Comparison of ENCODE assay signal across 20 mouse cellular contexts in genomic region chr11:88030836-88031235, GRCm38 (mm10). TPM values are rescaled to one million over a fixed set of nuclear protein-coding genes. Genes with fewer than 3 reads are reported as not detected.
DNase-seq lines count a peak whose midpoint lies in the region; TF ChIP-seq lines count a peak whose summit lies in the region.
"Had no signal": no experiment of that assay in that cellular context is flagged by ENCODE, and none has a peak within 500 bp of the region (broad histone marks: within the 10 kb centered on the region; RNA-seq: fewer than 3 reads in every experiment).

No protein-coding gene starts in this region.

- no peaks in the 10 kb centered on the region for H3K36me3 ChIP-seq in kidney, adult 2 months (ENCODE audit: control insufficient read depth, insufficient read depth, low read length)
- no peaks in the 10 kb centered on the region for H3K36me3 ChIP-seq in E14TG2a.4 (ENCODE audit: insufficient read depth, low read length)
- H3K36me3 ChIP-seq: forebrain, embryonic 12.5 days had no signal

- no peak for TF ChIP-seq CTCF in gastrocnemius, adult 2 months (IDR thresholded peaks at IDR 0.05)
- no peak for TF ChIP-seq CTCF in kidney, adult 2 months (conservative IDR thresholded peaks at IDR 0.05; ENCODE audit: insufficient read depth, insufficient read length, low read depth, low read length)
- no peak for TF ChIP-seq CTCF in E14TG2a.4 (conservative IDR thresholded peaks at IDR 0.05; ENCODE audit: low read length)

- 0 out of 2 replicates have a peak overlapping the region, but pooled peaks have one; percentile 17 for H3K27ac ChIP-seq in gastrocnemius, adult 2 months
- H3K27ac ChIP-seq in kidney, adult 2 months (ENCODE audit: insufficient read depth, low read depth, low read length) = peak overlapping the region; percentile 70
- H3K27ac ChIP-seq: forebrain, embryonic 12.5 days; hindbrain, embryonic 14.5 days; macrophage had no signal

- no peak for DNase-seq in gastrocnemius, adult 2 months
- no peak for DNase-seq in gastrocnemius, postnatal 14 days
- no peak for DNase-seq in kidney, adult 2 months
- DNase-seq in kidney, postnatal 36 days = no peak
- peak; percentile 87 for DNase-seq in adipocyte (ENCODE audit: low spot score)
- DNase-seq in layer of hippocampus, adult 11-12 months (ENCODE audit: low spot score) = no peak
- DNase-seq: adrenal gland, postnatal 36 days; B cell, adult 2 months; cerebellum, adult 2 months; cerebellum, postnatal 14 days; liver; midbrain, embryonic 14.5 days; thymus, postnatal 4 days had no signal

- no peaks in the 10 kb centered on the region for H3K27me3 ChIP-seq in kidney, adult 2 months (replicated peaks; ENCODE audit: control insufficient read depth, insufficient read depth, low read length)
- H3K27me3 ChIP-seq in E14TG2a.4 (ENCODE audit: insufficient read depth, low read length) = no peaks in the 10 kb centered on the region
- H3K27me3 ChIP-seq: forebrain, embryonic 12.5 days; Patski had no signal

- 76% methylated on average over 2 of the region's 2 CpGs for WGBS in kidney, adult 2 months

- H3K4me3 ChIP-seq in gastrocnemius, adult 2 months = no peak overlapping the region
- no peak overlapping the region for H3K4me3 ChIP-seq in kidney, adult 2 months (ENCODE audit: insufficient read depth, low read depth, low read length)
- peak overlapping the region; percentile 54; the same call in 1 of the 2 replicates for H3K4me3 ChIP-seq in E14TG2a.4 (replicated peaks; ENCODE audit: low read length)
- H3K4me3 ChIP-seq: erythroblast, embryonic 14.5 days; forebrain, embryonic 12.5 days had no signal

- intact Hi-C loops in gastrocnemius, adult 2 months (cut with DNase I) = no loop called here
- intact Hi-C loops in gastrocnemius, postnatal 14 days (cut with DNase I; ENCODE audit: low total_unique reads) = no loop called here

- H3K4me1 ChIP-seq in kidney, adult 2 months (ENCODE audit: control insufficient read depth, insufficient read depth, low read length) = 0 out of 2 replicates have a peak, but pooled peaks cover 2% of the 10 kb centered on the region
- peaks cover 77% of the 10 kb centered on the region for H3K4me1 ChIP-seq in E14TG2a.4 (replicated peaks; ENCODE audit: low read depth, low read length)

- H3K9me3 ChIP-seq in E14TG2a.4 (ENCODE audit: low read length) = no peaks in the 10 kb centered on the region
- H3K9me3 ChIP-seq: forebrain, embryonic 12.5 days; G1E had no signal

- no peak for TF ChIP-seq POLR2A in kidney, adult 2 months (IDR thresholded peaks at IDR 0.05; ENCODE audit: low read depth, low read length)

RNA-seq across cellular contexts. Expression of gene Srsf1, which starts 16.3 kb away (rescaled TPM):
- total RNA-seq in gastrocnemius, adult 2 months (2021) = 10 to 100 TPM; 67.5 to 85.8 TPM
- 10 to 100 TPM; 58.0 to 76.3 TPM for total RNA-seq in gastrocnemius, postnatal 14 days (2021)
- 56.6 and 59.8 TPM in 2 replicates for polyA plus RNA-seq in kidney, adult 2 months (2012; rRNA removed)

RNA-seq across cellular contexts. Expression of gene Vezf1, which starts 37.2 kb away (rescaled TPM):
- 10 to 100 TPM; 76.5 to 87.2 TPM for total RNA-seq in gastrocnemius, adult 2 months (2021)
- 10 to 100 TPM; 39.2 to 43.5 TPM for total RNA-seq in gastrocnemius, postnatal 14 days (2021)
- polyA plus RNA-seq in kidney, adult 2 months (2012; rRNA removed) = 17.9 and 21.4 TPM in 2 replicates

RNA-seq across cellular contexts. Expression of gene Dynll2, which starts 43.5 kb away (rescaled TPM):
- 100 to 1,000 TPM; 193 to 205 TPM for total RNA-seq in gastrocnemius, adult 2 months (2021)
- total RNA-seq in gastrocnemius, postnatal 14 days (2021) = 100 to 1,000 TPM; 134 to 138 TPM
- polyA plus RNA-seq in kidney, adult 2 months (2012; rRNA removed) = 136 and 169 TPM in 2 replicates
